Mouse (Mus musculus) erythroid progenitor cell, adult 5-6 weeks (primary cell): Measurements from ENCODE around the gene Hk3. TPM values are rescaled to one million over a fixed set of nuclear protein-coding genes. Genes with fewer than 3 reads are reported as not detected.

Experiments used
- ATAC-seq: replicated peaks from 2 replicates; pipeline ENCODE4 v1.8.0; 2016; ENCODE audit warnings: moderate number of reproducible peaks, mild to moderate bottlenecking, moderate TSS enrichment, inconsistent platforms; ENCODE audit not compliant: poor library complexity, low FRiP score, severe bottlenecking
- total RNA-seq, 2 experiments: library from RNA; stranded (forward) in 1 of 2; stranded (reverse) in 1 of 2; fragments of 150-400 nt in 1 of 2; fragments of 186-747, 209-891 nt in 1 of 2; gene quantifications; 2 replicates each; pipeline versions ENCODE4 v1.2.3 to v1.2.4; 2015 to 2017; ENCODE audit warnings: low replicate concordance in 2 of 2

The Hk3 gene
- total RNA-seq, 2 experiments from 2014 or later, result 8.8 to 12.9 TPM

GRCm38 (mm10) chr13:54959842-54960241, 61.3 kb downstream of the Hk3 start:
- ATAC-seq, result no peak

GRCm38 (mm10) chr13:54959059-54959701, 62.0 kb downstream of the Hk3 start:
- ATAC-seq, result no peak

- ATAC-seq, result no peak
Measured at GRCm38 (mm10) chr13:54957281-54957680, 63.9 kb downstream of the Hk3 start.

Other genes with a start within 250 kb of the Hk3 start
- not detected in 2 replicates for gene Eif4e1b, start 237.4 kb downstream of the Hk3 start, total RNA-seq (2015; ENCODE audit: low replicate concordance)
- gene Eif4e1b, start 237.4 kb downstream of the Hk3 start, total RNA-seq (2017; ENCODE audit: low replicate concordance), result not detected in 2 replicates
- not detected in 2 replicates for gene Tspan17, start 232.0 kb downstream of the Hk3 start, total RNA-seq (2015; ENCODE audit: low replicate concordance)
- gene Tspan17, start 232.0 kb downstream of the Hk3 start, total RNA-seq (2017; ENCODE audit: low replicate concordance), result 6.3 TPM in 1 of 2 replicates, not detected in the other
- gene Unc5a, start 72.0 kb downstream of the Hk3 start, total RNA-seq (2015; ENCODE audit: low replicate concordance), result 1.1 TPM in 1 of 2 replicates, not detected in the other
- 0.90 TPM in 1 of 2 replicates, not detected in the other for gene Unc5a, start 72.0 kb downstream of the Hk3 start, total RNA-seq (2017; ENCODE audit: low replicate concordance)
- gene Uimc1, start 78.9 kb upstream of the Hk3 start, total RNA-seq (2015; ENCODE audit: low replicate concordance), result 50.1 and 87.2 TPM in 2 replicates
- 92.4 and 105 TPM in 2 replicates for gene Uimc1, start 78.9 kb upstream of the Hk3 start, total RNA-seq (2017; ENCODE audit: low replicate concordance)
- gene Zfp346, start 83.9 kb upstream of the Hk3 start, total RNA-seq (2015; ENCODE audit: low replicate concordance), result 17.2 and 19.8 TPM in 2 replicates
- 21.1 and 21.5 TPM in 2 replicates for gene Zfp346, start 83.9 kb upstream of the Hk3 start, total RNA-seq (2017; ENCODE audit: low replicate concordance)
- gene Gm17617, start 112.2 kb upstream of the Hk3 start, total RNA-seq (2015; ENCODE audit: low replicate concordance), result not detected in 2 replicates
- not detected in 2 replicates for gene Gm17617, start 112.2 kb upstream of the Hk3 start, total RNA-seq (2017; ENCODE audit: low replicate concordance)
- not detected in 2 replicates for gene Fgfr4, start 131.3 kb upstream of the Hk3 start, total RNA-seq (2015; ENCODE audit: low replicate concordance)
- gene Fgfr4, start 131.3 kb upstream of the Hk3 start, total RNA-seq (2017; ENCODE audit: low replicate concordance), result not detected in 2 replicates
- gene Nsd1, start 188.4 kb upstream of the Hk3 start, total RNA-seq (2015; ENCODE audit: low replicate concordance), result 36.9 and 38.2 TPM in 2 replicates
- gene Nsd1, start 188.4 kb upstream of the Hk3 start, total RNA-seq (2017; ENCODE audit: low replicate concordance), result 50.6 and 85.7 TPM in 2 replicates